Mouse (Mus musculus) embryonic fibroblast, embryonic 13.5 days (primary cell): ENCODE measurements around the gene B3gnt9.

Source experiments
- CTCF ChIP-seq: IDR thresholded peaks from 2 replicates; pipeline ENCODE4 v1.5.1; 2011; ENCODE audit warnings: mild to moderate bottlenecking, control low read depth, low read length, moderate library complexity, borderline replicate concordance; ENCODE audit not compliant: insufficient read depth
- POLR2A ChIP-seq: IDR thresholded peaks from 2 replicates; pipeline ENCODE4 v1.6.1; 2011; ENCODE audit warnings: low read depth, mild to moderate bottlenecking, control low read depth, low read length, moderate library complexity

- TF ChIP-seq POLR2A, result no peak
- TF ChIP-seq CTCF, result no peak
Measured at GRCm38 (mm10) chr8:105260371-105261099, 5.6 kb upstream of the B3gnt9 start.
